Mouse (Mus musculus) splenic B cell, adult 2 months (primary cell): ENCODE results near the gene Slc10a7.

Experiments used
- DNase-seq: peaks from one replicate; pipeline ENCODE4 v3.0.0-alpha.2; 2011; ENCODE audit warnings: low read depth, low spot score
- H3K27me3 ChIP-seq: 2 replicates; pipeline ENCODE4 v1.6.1; 2012; ENCODE audit warnings: mild to moderate bottlenecking, low read length, moderate library complexity, mixed read lengths; ENCODE audit not compliant: control insufficient read depth, poor library complexity, insufficient read depth, severe bottlenecking
- H3K36me3 ChIP-seq: 2 replicates; pipeline ENCODE4 v1.6.1; 2012; ENCODE audit warnings: mild to moderate bottlenecking, low read length, moderate library complexity, mixed read lengths; ENCODE audit not compliant: control insufficient read depth, poor library complexity, insufficient read depth, severe bottlenecking

The Slc10a7 gene

DNA sequence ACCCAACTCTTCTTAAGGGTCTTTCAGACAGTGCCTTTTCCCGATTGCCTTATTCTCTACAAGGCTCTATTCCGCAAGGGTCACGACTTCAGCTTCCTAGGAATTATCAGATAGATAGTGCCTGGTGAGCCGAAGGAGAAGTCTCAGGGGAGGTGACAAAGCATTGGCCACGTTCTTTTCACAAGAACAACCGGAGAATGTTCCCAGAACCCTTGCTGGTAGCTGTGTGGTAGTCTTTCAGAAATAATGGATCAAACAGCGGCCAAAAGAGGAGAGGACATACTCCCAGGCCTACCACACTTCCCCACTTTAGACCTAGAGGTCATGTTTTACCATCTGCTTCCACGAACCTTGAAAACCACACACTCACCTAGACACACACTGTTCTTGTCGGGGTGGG is 267.7 kb downstream of the Slc10a7 start:
- no peak for DNase-seq
- Histone ChIP-seq H3K36me3 (no peaks in the 10 kb centered on the region), H3K27me3 (no peaks in the 10 kb centered on the region)
